In the genomic region with DNA sequence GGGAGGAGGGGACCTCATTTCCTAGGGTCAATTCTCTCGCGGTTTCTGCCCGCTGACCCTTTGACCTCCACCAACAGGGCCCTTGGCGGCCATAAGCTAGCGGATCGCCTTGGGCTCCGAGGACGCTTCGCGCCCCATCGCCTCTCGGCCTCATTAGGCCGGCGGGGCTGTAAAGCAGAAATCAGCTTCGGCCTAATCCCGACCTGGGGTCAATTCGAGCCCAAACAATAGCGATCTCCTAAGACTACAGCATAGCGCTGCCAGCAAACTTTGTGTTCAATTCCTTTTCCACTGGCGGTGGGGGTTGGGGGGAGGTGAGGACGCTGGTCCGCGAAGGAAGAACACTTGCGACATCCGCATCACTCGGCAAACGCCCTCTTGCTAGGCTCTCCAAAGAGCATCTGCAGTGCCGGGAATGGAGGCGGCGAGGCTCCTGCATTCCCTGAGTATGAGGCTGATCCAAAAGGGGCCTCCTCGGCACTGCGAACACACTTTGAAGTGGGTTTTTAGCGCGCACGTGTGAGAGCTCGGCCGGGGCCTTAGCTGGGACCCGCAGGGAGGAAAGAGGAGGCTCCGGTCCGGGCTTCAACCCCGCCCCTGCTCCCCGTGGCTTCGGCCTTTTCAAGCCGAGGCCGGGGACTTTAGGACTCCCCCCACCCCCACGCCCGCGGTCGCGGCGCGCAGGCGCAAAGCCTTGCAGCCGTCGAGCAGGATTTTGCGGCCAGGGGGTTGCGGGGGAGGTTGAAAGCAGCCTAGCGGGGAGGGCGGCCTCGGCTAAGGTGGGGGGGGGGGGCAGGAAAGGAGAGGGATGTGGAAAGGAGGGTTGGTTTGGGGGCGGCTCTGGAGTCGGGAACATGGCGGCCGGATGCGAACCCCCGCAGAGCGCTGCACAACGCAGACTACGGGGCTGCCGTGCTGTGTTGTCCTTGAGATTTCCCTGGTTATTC, we compare ENCODE assay signal across 7 mouse cellular contexts. TPM values are rescaled to one million over a fixed set of nuclear protein-coding genes. Genes with fewer than 3 reads are reported as not detected.
A peak's percentile ranks its signal among the peaks of the same experiment; 100 is the strongest.
DNase-seq lines count a peak whose midpoint lies in the region; ATAC-seq lines count a peak whose summit lies in the region.

No protein-coding gene starts in this region.

- no peaks in the 10 kb centered on the region for H3K9me3 ChIP-seq in forebrain, embryonic 16.5 days (ENCODE audit: control insufficient read depth, low read length)
- no peaks in the 10 kb centered on the region for H3K9me3 ChIP-seq in midbrain, embryonic 12.5 days

- peak overlapping the region; percentile 39 for H3K4me3 ChIP-seq in forebrain, embryonic 16.5 days (replicated peaks; ENCODE audit: low read length)
- H3K4me3 ChIP-seq in midbrain, embryonic 12.5 days = peak overlapping the region; percentile 40

- WGBS in forebrain, embryonic 16.5 days = 20% methylated on average over 55 of the region's 70 CpGs
- WGBS in midbrain, embryonic 12.5 days = 23% methylated on average over 55 of the region's 70 CpGs

- H3K36me3 ChIP-seq in forebrain, embryonic 16.5 days (ENCODE audit: control insufficient read depth, insufficient read depth) = no peaks in the 10 kb centered on the region
- no peaks in the 10 kb centered on the region for H3K36me3 ChIP-seq in midbrain, embryonic 12.5 days

- peak; percentile 74 for DNase-seq in Muller cell, postnatal 12 days (ENCODE audit: inconsistent ontology term)
- peak; percentile 68 for DNase-seq in cerebellum, adult 11-12 months
- DNase-seq in frontal cortex, postnatal 25 days (ENCODE audit: low spot score in 2 of 2) = no peak
- no peak for DNase-seq in spleen, postnatal 36 days (ENCODE audit: low spot score in 2 of 2)
- no peak for DNase-seq in lung, postnatal 25 days (ENCODE audit: low spot score)

- ATAC-seq in forebrain, embryonic 16.5 days = peak; percentile 86
- peak; percentile 93 for ATAC-seq in midbrain, embryonic 12.5 days (ENCODE audit: low FRiP score, low read depth)

- H3K27me3 ChIP-seq in forebrain, embryonic 16.5 days (replicated peaks; ENCODE audit: control insufficient read depth, insufficient read depth, low read length) = peaks cover 7% of the 10 kb centered on the region; the same call in 1 of the 2 replicates
- H3K27me3 ChIP-seq in midbrain, embryonic 12.5 days = 0 out of 2 replicates have a peak, but pooled peaks cover 6% of the 10 kb centered on the region

- no peaks in the 10 kb centered on the region; the same call in none of the 2 replicates for H3K4me1 ChIP-seq in forebrain, embryonic 16.5 days (replicated peaks; ENCODE audit: control insufficient read depth, insufficient read depth, low read length)
- no peaks in the 10 kb centered on the region for H3K4me1 ChIP-seq in midbrain, embryonic 12.5 days

- H3K4me2 ChIP-seq in forebrain, embryonic 16.5 days (ENCODE audit: low read length) = peak overlapping the region; percentile 47
- H3K4me2 ChIP-seq in midbrain, embryonic 12.5 days (replicated peaks) = peak overlapping the region; percentile 50

- H3K9ac ChIP-seq in forebrain, embryonic 16.5 days (replicated peaks; ENCODE audit: low read depth, low read length) = peak overlapping the region; percentile 22; the same call in 1 of the 2 replicates
- peak overlapping the region; percentile 44 for H3K9ac ChIP-seq in midbrain, embryonic 12.5 days (replicated peaks)

- peak overlapping the region; percentile 60 for H3K27ac ChIP-seq in forebrain, embryonic 16.5 days (ENCODE audit: low read length)
- H3K27ac ChIP-seq in midbrain, embryonic 12.5 days (replicated peaks) = peak overlapping the region; percentile 82

RNA-seq across cellular contexts. Expression of gene Zic3, which starts 15.8 kb away (rescaled TPM):
- 10.9 and 13.8 TPM in 2 replicates for polyA plus RNA-seq in forebrain, embryonic 16.5 days (2015; fragmentation: Nextera tagmentation; extraction: Ambion mirVana)
- 38.8 and 49.3 TPM in 2 replicates for polyA plus RNA-seq in midbrain, embryonic 12.5 days (2016; fragmentation: Nextera tagmentation; extraction: Ambion mirVana)

Comparison
In these comparisons a context has a peak if more than half of its experiments do, and no peak if none do; other contexts are left out.
1. DNase-seq: peak in Muller cell, postnatal 12 days (single experiment) and cerebellum, adult 11-12 months (single experiment); none in frontal cortex, postnatal 25 days (0 of 2), spleen, postnatal 36 days (0 of 2) and lung, postnatal 25 days (single experiment).